ENCODE assay signal across 8 mouse cellular contexts in genomic region chr10:60028181-60028580, GRCm38 (mm10). TPM values are rescaled to one million over a fixed set of nuclear protein-coding genes. Genes with fewer than 3 reads are reported as not detected.
DNase-seq lines count a peak whose midpoint lies in the region; ATAC-seq and TF ChIP-seq lines count a peak whose summit lies in the region.

No protein-coding gene starts in this region.

- no peaks in the 10 kb centered on the region for H3K27me3 ChIP-seq in limb, embryonic 10.5 days (ENCODE audit: low read depth, poor library complexity, severe bottlenecking)
- no peaks in the 10 kb centered on the region for H3K27me3 ChIP-seq in liver, embryonic 12.5 days (replicated peaks)

- TF ChIP-seq CTCF in left cerebral cortex, adult 2 months (IDR thresholded peaks at IDR 0.05): no peak
- TF ChIP-seq CTCF in brain, embryonic 14.5 days (IDR thresholded peaks at IDR 0.05; ENCODE audit: borderline replicate concordance, extremely low read depth, insufficient read depth, insufficient read length): no peak

- intact Hi-C loops in left cerebral cortex, adult 2 months (cut with DNase I): no loop called here

- peaks cover 48% of the 10 kb centered on the region for H3K4me1 ChIP-seq in limb, embryonic 10.5 days
- H3K4me1 ChIP-seq in liver, embryonic 12.5 days: no peaks in the 10 kb centered on the region; the same call in 1 of the 2 replicates

- H3K4me2 ChIP-seq in liver, embryonic 12.5 days: no peak overlapping the region

- no peaks in the 10 kb centered on the region for H3K9me3 ChIP-seq in limb, embryonic 10.5 days (replicated peaks)
- H3K9me3 ChIP-seq in liver, embryonic 12.5 days (replicated peaks): no peaks in the 10 kb centered on the region

- H3K9ac ChIP-seq in liver, embryonic 12.5 days: no peak overlapping the region

- no peak for TF ChIP-seq POLR2A in brain, embryonic 14.5 days (IDR thresholded peaks at IDR 0.05; ENCODE audit: borderline replicate concordance, extremely low read depth, insufficient read depth, insufficient read length, poor library complexity, severe bottlenecking)

- H3K4me3 ChIP-seq in left cerebral cortex, adult 2 months: no peak overlapping the region
- H3K4me3 ChIP-seq in limb, embryonic 10.5 days: no peak overlapping the region
- H3K4me3 ChIP-seq in liver, embryonic 12.5 days: no peak overlapping the region

- DNase-seq in left cerebral cortex, adult 2 months (ENCODE audit: extremely low spot score in 1 of 2, low spot score in 2 of 2): no peak
- DNase-seq in left cerebral cortex, adult 11 months (ENCODE audit: low spot score): no peak
- peak; percentile 5 for DNase-seq in brain, embryonic 14.5 days (ENCODE audit: low read depth)
- no peak for DNase-seq in limb, embryonic 10.5 days (ENCODE audit: low spot score)
- DNase-seq in thymus, postnatal 0 days (ENCODE audit: low spot score): peak; percentile 78
- DNase-seq in right cerebral cortex, postnatal 25 days: no peak
- DNase-seq in heart, adult 8-10 months (ENCODE audit: low spot score): no peak

- H3K27ac ChIP-seq in left cerebral cortex, adult 2 months: 0 out of 2 replicates have a peak overlapping the region, but pooled peaks have one; percentile 20
- H3K27ac ChIP-seq in limb, embryonic 10.5 days: peak overlapping the region; percentile 74
- H3K27ac ChIP-seq in liver, embryonic 12.5 days: no peak overlapping the region

- no peaks in the 10 kb centered on the region for H3K36me3 ChIP-seq in limb, embryonic 10.5 days
- peaks cover 3% of the 10 kb centered on the region; the same call in 1 of the 2 replicates for H3K36me3 ChIP-seq in liver, embryonic 12.5 days

- WGBS in limb, embryonic 10.5 days: 83% methylated on average over 7 of the region's 7 CpGs
- WGBS in liver, embryonic 12.5 days (ENCODE audit: insufficient replicate concordance): 67% methylated on average over 7 of the region's 7 CpGs

- no peak for ATAC-seq in liver, embryonic 12.5 days

RNA-seq across cellular contexts. Expression of gene Anapc16, which starts 25.2 kb away (rescaled TPM):
- 10 to 100 TPM; 61.5 to 68.6 TPM for total RNA-seq in left cerebral cortex, adult 2 months (2021)
- polyA plus RNA-seq in brain, embryonic 14.5 days (2012; rRNA removed): 85.9 and 112 TPM in 2 replicates
- 103 and 111 TPM in 2 replicates for polyA plus RNA-seq in limb, embryonic 10.5 days (2016; fragmentation: Nextera tagmentation; extraction: Ambion mirVana)
- 139 and 168 TPM in 2 replicates for polyA plus RNA-seq in thymus, postnatal 0 days (2015; fragmentation: Nextera tagmentation; extraction: Ambion mirVana)
- total RNA-seq in heart, adult 8-10 months (2022): 10 to 100 TPM; 59.0 to 88.1 (median 74.3) TPM
- 55.3 and 63.1 TPM in 2 replicates for polyA plus RNA-seq in liver, embryonic 12.5 days (2016; fragmentation: Nextera tagmentation; extraction: Ambion mirVana)

RNA-seq across cellular contexts. Expression of gene Ascc1, which starts 25.6 kb away (rescaled TPM):
- 10 to 100 TPM; 13.2 to 15.1 TPM for total RNA-seq in left cerebral cortex, adult 2 months (2021)
- 32.8 and 36.3 TPM in 2 replicates for polyA plus RNA-seq in brain, embryonic 14.5 days (2012; rRNA removed)
- polyA plus RNA-seq in limb, embryonic 10.5 days (2016; fragmentation: Nextera tagmentation; extraction: Ambion mirVana): 32.1 and 36.5 TPM in 2 replicates
- polyA plus RNA-seq in thymus, postnatal 0 days (2015; fragmentation: Nextera tagmentation; extraction: Ambion mirVana): 38.5 and 43.2 TPM in 2 replicates
- total RNA-seq in heart, adult 8-10 months (2022): 10 to 100 TPM; 22.3 to 26.7 (median 24.4) TPM
- 22.6 and 23.4 TPM in 2 replicates for polyA plus RNA-seq in liver, embryonic 12.5 days (2016; fragmentation: Nextera tagmentation; extraction: Ambion mirVana)

Comparison
In these comparisons a context has a peak if more than half of its experiments do, and no peak if none do; other contexts are left out.
1. DNase-seq: peak in brain, embryonic 14.5 days (single experiment) and thymus, postnatal 0 days (single experiment); none in left cerebral cortex, adult 2 months (0 of 2), left cerebral cortex, adult 11 months (single experiment), limb, embryonic 10.5 days (single experiment), right cerebral cortex, postnatal 25 days (single experiment) and heart, adult 8-10 months (single experiment).